Mouse (Mus musculus) MEL-GATA-1-ER (cell line): ENCODE data around the gene Gars.

Experiments used
- DNase-seq: peaks from one replicate; pipeline ENCODE4 v3.0.0-alpha.2; 2012; ENCODE audit warnings: low read depth; ENCODE audit errors: extremely low read depth

The Gars gene

GRCm38 (mm10) chr6:55091396-55091795 is 53.6 kb downstream of the Gars start:
- no peak for DNase-seq

GRCm38 (mm10) chr6:55093431-55094146 is 55.8 kb downstream of the Gars start:
- no peak for DNase-seq

- no peak for DNase-seq
Measured at GRCm38 (mm10) chr6:55098030-55098429, 60.2 kb downstream of the Gars start.

- no peak for DNase-seq
Measured at GRCm38 (mm10) chr6:55098603-55099002, 60.8 kb downstream of the Gars start.

- DNase-seq = peak; percentile 23
Measured at GRCm38 (mm10) chr6:55108358-55108757, 70.6 kb downstream of the Gars start.

GRCm38 (mm10) chr6:55117325-55118109 is 79.7 kb downstream of the Gars start:
- DNase-seq = no peak

- no peak for DNase-seq
Measured at GRCm38 (mm10) chr6:55123056-55123455, 85.2 kb downstream of the Gars start.

- DNase-seq = no peak
Measured at GRCm38 (mm10) chr6:55126576-55126975, 88.8 kb downstream of the Gars start.

GRCm38 (mm10) chr6:55128391-55128790 is 90.6 kb downstream of the Gars start:
- DNase-seq = no peak
